Mouse (Mus musculus): ENCODE measurements around the gene Olfr905.

Gene Olfr905

GRCm38 (mm10) chr9:38470807-38471206 is at the start of gene Olfr905:
Gene Olfr905, plus strand, starts transcription at chr9:38471107.
- CTCF ChIA-PET, result no interaction called here

- CTCF ChIA-PET, result no interaction called here
Measured at GRCm38 (mm10) chr9:38423801-38424200, 47.1 kb upstream of the Olfr905 start.

GRCm38 (mm10) chr9:38427026-38427425 is 43.9 kb upstream of the Olfr905 start:
- CTCF ChIA-PET, result no interaction called here

- CTCF ChIA-PET, result no interaction called here
Measured at GRCm38 (mm10) chr9:38429155-38429554, 41.8 kb upstream of the Olfr905 start, which contains the start of gene Olfr901. Gene Olfr901, plus strand, starts transcription at chr9:38429455.

- CTCF ChIA-PET, result no interaction called here
Measured at GRCm38 (mm10) chr9:38447352-38447751, 23.6 kb upstream of the Olfr905 start, which contains the start of gene Olfr902. Gene Olfr902, plus strand, starts transcription at chr9:38447652.

- CTCF ChIA-PET, result no interaction called here
Measured at GRCm38 (mm10) chr9:38462844-38463243, 8.1 kb upstream of the Olfr905 start, which contains the start of gene Olfr904. Gene Olfr904, plus strand, starts transcription at chr9:38463144.

GRCm38 (mm10) chr9:38486785-38487184 is 15.9 kb downstream of the Olfr905 start, which contains the start of gene Olfr906:
Gene Olfr906, plus strand, starts transcription at chr9:38487085.
- CTCF ChIA-PET, result no interaction called here

- CTCF ChIA-PET, result no interaction called here
Measured at GRCm38 (mm10) chr9:38495501-38495900, 24.6 kb downstream of the Olfr905 start, which contains the start of gene Olfr907. Gene Olfr907, plus strand, starts transcription at chr9:38495801.

GRCm38 (mm10) chr9:38512353-38512752 is 41.4 kb downstream of the Olfr905 start:
- CTCF ChIA-PET, result interaction anchor here (0.6 kb wide), 1 partner anchor 20 kb away, joined by 3 read pairs; no protein-coding TSS in a partner anchor

- CTCF ChIA-PET, result no interaction called here
Measured at GRCm38 (mm10) chr9:38521280-38521679, 50.4 kb downstream of the Olfr905 start, which contains the start of gene Olfr911-ps1. Gene Olfr911-ps1, plus strand, starts transcription at chr9:38521580.
